Comparison of ENCODE assay signal across 8 mouse cellular contexts in the genomic region with DNA sequence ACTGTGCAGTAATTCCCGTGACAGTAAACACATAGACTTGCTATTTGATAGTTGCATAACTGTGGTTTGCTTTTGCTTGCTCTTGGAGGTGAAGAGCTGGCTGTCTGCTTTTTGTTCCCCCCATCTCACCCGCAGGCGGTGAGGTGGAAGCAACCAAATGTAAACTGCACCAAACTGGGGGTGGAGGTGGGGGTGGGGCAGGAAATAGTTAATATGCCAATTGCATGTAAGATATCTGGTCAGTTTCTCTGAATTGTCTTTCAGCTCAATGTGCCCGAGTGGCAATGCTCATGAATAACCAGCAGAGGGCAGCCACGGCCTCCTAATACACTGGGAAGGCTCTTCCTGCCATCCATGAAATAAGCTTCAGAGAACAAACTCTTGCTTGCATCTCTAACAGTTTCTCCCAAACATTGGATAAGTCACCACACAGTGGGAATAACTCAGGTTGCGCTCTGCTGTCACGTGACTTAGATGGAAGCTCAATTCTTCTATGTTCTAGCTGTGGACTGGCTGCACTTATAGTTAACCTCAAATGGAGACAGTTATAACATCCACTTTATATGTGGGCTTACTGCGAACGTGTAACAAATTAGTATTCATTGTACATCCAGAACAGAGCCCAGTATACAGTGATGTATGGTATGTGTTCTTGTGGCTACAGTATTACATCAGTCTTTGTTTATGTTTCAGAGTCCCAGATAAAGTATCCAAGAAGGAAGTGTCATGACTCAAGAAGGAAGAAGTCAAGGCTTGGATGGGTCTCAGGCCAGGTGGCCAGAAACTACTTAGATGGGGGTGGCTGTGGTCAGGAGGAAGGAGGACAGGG.
A peak's percentile ranks its signal among the peaks of the same experiment; 100 is the strongest.
DNase-seq lines count a peak whose midpoint lies in the region; ATAC-seq lines count a peak whose summit lies in the region.

No protein-coding gene starts in this region.

- intact Hi-C loops in gastrocnemius, postnatal 36 days (cut with DNase I), result loop anchor here (2.0 kb wide), 1 partner anchor 353 kb away; no protein-coding TSS in a partner anchor

- no peak overlapping the region for H3K9ac ChIP-seq in kidney, embryonic 16.5 days (replicated peaks; ENCODE audit: low read length)
- no peak overlapping the region for H3K9ac ChIP-seq in liver, embryonic 11.5 days (ENCODE audit: low read depth, low read length)
- H3K9ac ChIP-seq in neural tube, embryonic 15.5 days (replicated peaks), result no peak overlapping the region

- DNase-seq in 3T3-L1 (ENCODE audit: low read depth, low spot score), result peak; percentile 94
- DNase-seq in adrenal gland, adult (ENCODE audit: inconsistent age in 2 of 2, low spot score in 1 of 2), result peak; percentile 50 to 87
- DNase-seq in embryo, embryonic 10.5 days (ENCODE audit: low spot score), result peak; percentile 86
- peak; percentile 31 to 33 for DNase-seq in gastrocnemius, postnatal 36 days
- peak; percentile 50 for DNase-seq in liver, embryonic 11.5 days (ENCODE audit: low spot score)
- peak; percentile 65 for DNase-seq in thymus, postnatal 14 days

- no peak overlapping the region for H3K4me3 ChIP-seq in kidney, embryonic 16.5 days (ENCODE audit: low read length)
- no peak overlapping the region for H3K4me3 ChIP-seq in liver, embryonic 11.5 days (ENCODE audit: low read depth, low read length)
- no peak overlapping the region for H3K4me3 ChIP-seq in neural tube, embryonic 15.5 days (replicated peaks)

- H3K36me3 ChIP-seq in kidney, embryonic 16.5 days (ENCODE audit: insufficient read depth, low read length), result no peaks in the 10 kb centered on the region
- no peaks in the 10 kb centered on the region for H3K36me3 ChIP-seq in liver, embryonic 11.5 days (ENCODE audit: control insufficient read depth, insufficient read depth, low read length)
- no peaks in the 10 kb centered on the region for H3K36me3 ChIP-seq in neural tube, embryonic 15.5 days

- H3K4me2 ChIP-seq in kidney, embryonic 16.5 days (replicated peaks; ENCODE audit: low read depth, low read length), result no peak overlapping the region
- H3K4me2 ChIP-seq in liver, embryonic 11.5 days, result no peak overlapping the region
- no peak overlapping the region for H3K4me2 ChIP-seq in neural tube, embryonic 15.5 days

- H3K9me3 ChIP-seq in kidney, embryonic 16.5 days (ENCODE audit: low read length), result no peaks in the 10 kb centered on the region
- H3K9me3 ChIP-seq in liver, embryonic 11.5 days (ENCODE audit: control insufficient read depth, low read length), result no peaks in the 10 kb centered on the region
- H3K9me3 ChIP-seq in neural tube, embryonic 15.5 days (replicated peaks), result no peaks in the 10 kb centered on the region

- H3K27me3 ChIP-seq in kidney, embryonic 16.5 days (ENCODE audit: insufficient read depth, low read length), result no peaks in the 10 kb centered on the region
- H3K27me3 ChIP-seq in liver, embryonic 11.5 days (replicated peaks; ENCODE audit: control insufficient read depth, insufficient read depth, low read length), result no peaks in the 10 kb centered on the region
- H3K27me3 ChIP-seq in neural tube, embryonic 15.5 days (replicated peaks), result peaks cover 3% of the 10 kb centered on the region; the same call in 1 of the 2 replicates

- H3K4me1 ChIP-seq in kidney, embryonic 16.5 days (ENCODE audit: insufficient read depth, low read length), result peaks cover 6% of the 10 kb centered on the region; the same call in 1 of the 2 replicates
- H3K4me1 ChIP-seq in liver, embryonic 11.5 days (replicated peaks; ENCODE audit: control insufficient read depth, insufficient read depth, low read length), result no peaks in the 10 kb centered on the region
- no peaks in the 10 kb centered on the region for H3K4me1 ChIP-seq in neural tube, embryonic 15.5 days

- H3K27ac ChIP-seq in kidney, embryonic 16.5 days (ENCODE audit: low read length), result no peak overlapping the region
- H3K27ac ChIP-seq in liver, embryonic 11.5 days (ENCODE audit: low read depth, low read length), result no peak overlapping the region
- H3K27ac ChIP-seq in neural tube, embryonic 15.5 days (replicated peaks), result no peak overlapping the region

- 22% methylated on average over 9 of the region's 9 CpGs for WGBS in kidney, embryonic 16.5 days
- WGBS in liver, embryonic 11.5 days, result 27% methylated on average over 9 of the region's 9 CpGs
- WGBS in neural tube, embryonic 15.5 days, result 29% methylated on average over 9 of the region's 9 CpGs

- ATAC-seq in kidney, embryonic 16.5 days (ENCODE audit: low FRiP score, low TSS enrichment), result peak; percentile 6; the same call in 1 of the 2 replicates
- no peak for ATAC-seq in liver, embryonic 11.5 days (replicated peaks; ENCODE audit: low FRiP score)
- peak; percentile 86 for ATAC-seq in neural tube, embryonic 15.5 days (ENCODE audit: low FRiP score)

Comparison
In these comparisons a context has a peak if more than half of its experiments do, and no peak if none do; other contexts are left out.
1. DNase-seq: peak in every context shown above with its lines; median percentile 94 in 3T3-L1; 86 in embryo, embryonic 10.5 days; 68 in adrenal gland, adult; 65 in thymus, postnatal 14 days; 50 in liver, embryonic 11.5 days; 32 in gastrocnemius, postnatal 36 days.